Mouse (Mus musculus) spleen, embryonic (tissue): ENCODE measurements around the gene Parg.

Experiments used
- CTCF ChIA-PET: fragments of 350-600 bp; sonication (Branson Sonifier 250); formaldehyde crosslinking; loops from one replicate; lab custom pipeline; 2022; lab: Charles Lee

Gene Parg

DNA sequence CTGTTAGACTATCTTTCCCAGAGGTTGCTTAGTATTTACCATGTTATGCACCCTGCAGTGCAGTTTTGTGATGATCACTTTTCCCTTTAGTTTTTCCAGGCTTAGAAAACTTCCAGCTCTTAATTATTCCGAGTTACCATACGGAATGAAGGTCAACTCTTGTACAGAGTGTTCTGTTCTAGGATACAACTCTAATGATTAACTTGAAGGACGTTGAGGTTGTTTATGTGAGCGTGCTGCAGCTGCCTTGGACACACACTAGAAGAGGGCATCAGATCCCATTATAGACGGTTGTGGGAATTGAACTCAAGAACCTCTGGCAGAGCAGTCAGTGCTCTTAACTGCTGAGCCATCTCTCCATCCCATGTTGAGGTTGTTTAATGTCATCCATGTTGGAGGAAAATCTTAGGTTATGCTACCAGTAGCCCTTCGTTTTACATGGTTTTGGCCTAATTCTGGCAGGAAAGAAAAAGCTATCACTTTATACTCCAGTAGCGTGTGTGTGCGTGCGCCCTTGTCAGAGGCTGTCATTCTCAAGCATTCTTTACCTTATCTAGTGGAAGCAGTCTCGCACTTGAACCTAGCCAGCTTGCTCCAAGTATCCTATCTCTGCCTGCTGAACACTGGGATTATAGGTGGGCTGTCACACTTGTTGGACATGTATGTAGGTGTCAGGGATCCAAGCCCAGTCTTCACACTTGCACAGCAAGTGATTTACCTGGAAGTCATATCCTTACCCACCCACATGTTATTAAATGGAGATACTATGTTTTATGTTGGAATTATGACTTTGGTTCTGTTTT lies 22.2 kb upstream of the Parg start:
- CTCF ChIA-PET: no interaction called here

DNA sequence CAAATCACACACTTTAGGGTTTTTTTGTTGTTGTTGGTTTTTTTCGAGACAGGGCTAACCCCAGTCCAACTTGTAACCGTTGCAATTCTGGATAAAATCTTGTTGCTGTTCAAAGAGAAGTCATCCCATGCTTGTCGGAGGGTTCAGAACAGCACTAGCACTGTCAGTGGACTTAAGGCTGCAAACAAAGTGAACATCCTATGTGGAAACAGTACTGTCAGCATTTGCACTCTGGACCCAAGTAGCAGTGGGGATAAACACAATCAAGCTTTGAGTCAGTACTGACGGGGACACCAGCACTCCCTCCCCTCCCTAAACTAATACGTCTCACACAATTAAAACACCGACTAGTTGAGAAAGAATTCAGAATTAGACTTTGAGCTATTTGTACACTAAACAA lies 20.9 kb upstream of the Parg start:
- CTCF ChIA-PET: no interaction called here

DNA sequence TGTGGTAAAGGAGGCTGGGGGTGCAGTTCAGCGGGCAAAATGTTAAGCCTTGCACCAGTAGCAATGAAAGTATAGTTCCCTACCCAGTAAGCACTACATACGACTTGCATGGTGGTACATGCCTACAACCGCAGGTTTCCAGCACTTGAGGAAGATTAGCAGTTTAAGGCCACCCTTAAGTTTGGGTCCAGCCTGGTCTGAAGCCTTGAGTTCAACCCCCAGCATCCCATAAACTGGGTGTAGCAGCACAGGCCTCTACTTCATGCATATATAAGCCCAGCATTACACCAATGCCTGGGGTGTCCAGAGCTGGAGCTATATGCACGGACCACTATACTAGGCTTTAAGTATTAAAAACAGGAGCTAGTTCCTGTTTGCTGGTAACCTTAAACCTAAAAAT lies 17.9 kb upstream of the Parg start:
- CTCF ChIA-PET: no interaction called here

DNA sequence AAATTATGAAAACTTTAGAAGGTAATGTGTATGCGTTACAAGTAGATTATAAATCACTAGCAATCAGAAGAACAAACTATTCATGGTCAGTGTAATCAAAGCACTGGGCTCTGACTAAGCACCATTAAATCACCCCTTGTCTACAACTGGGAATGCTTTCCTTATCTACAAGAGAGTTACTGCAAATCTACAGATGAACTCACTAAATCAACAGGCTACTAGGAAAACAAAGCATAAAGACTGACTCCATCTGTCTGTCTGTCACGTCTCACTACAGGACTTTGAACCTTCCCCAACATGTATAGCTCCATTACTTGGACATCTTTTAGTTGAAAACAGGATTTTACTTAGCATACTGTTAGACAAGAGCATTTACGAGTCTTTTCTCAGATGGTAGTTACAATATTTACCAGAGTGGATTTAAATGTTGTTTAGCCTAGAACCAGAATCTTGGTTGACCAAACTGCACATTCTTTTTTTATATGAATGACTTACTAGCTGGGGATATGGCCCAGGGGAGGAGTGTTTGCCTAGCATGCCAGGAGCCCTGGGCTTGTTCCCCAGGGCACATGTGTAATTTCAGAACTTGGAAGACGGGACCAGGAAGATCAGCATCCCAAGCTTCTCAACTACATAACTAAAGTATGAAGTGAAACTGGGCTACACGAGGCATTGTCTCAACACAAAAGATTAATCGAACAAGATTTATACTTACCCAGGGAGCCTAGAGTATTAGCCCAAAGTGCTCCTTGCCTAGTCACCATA lies 10.9 kb upstream of the Parg start:
- CTCF ChIA-PET: no interaction called here

DNA sequence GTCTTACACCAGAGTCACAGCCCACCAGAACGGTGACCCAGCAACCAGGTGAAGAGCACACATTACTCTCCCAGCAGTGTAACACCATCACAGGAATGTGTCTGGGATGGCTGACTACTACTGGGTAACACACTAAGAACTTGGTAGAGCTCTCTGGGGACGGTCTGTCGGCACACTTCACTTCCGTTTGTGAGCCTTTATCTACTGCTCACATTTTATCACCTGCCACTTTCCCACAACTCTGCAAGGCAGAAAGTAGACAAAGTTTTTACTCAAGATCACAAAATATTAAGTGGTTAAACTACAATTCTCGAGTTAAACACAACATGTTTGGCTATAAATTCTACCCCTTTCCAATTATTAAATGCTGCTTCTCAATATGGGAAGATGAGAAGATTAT lies 9.8 kb upstream of the Parg start:
- CTCF ChIA-PET: no interaction called here

DNA sequence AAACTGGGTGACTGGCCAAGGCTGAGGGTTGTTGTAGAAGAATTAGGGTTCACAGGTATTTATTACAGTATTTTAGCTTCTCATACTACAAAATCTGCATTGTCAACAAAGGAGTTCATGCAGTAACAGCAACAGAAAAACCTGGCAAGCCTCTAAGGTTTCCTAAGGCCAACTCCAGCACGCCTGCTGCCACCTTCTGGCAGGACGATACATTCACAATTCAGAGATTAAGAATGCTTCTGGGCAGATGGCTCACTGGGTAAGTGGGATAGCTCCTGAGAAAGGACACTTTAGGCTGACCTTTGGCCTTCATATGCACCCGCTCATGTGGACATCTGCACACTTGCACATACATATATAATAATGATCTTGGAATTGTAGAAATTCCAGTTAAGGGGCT lies 9.3 kb upstream of the Parg start:
- CTCF ChIA-PET: no interaction called here

DNA sequence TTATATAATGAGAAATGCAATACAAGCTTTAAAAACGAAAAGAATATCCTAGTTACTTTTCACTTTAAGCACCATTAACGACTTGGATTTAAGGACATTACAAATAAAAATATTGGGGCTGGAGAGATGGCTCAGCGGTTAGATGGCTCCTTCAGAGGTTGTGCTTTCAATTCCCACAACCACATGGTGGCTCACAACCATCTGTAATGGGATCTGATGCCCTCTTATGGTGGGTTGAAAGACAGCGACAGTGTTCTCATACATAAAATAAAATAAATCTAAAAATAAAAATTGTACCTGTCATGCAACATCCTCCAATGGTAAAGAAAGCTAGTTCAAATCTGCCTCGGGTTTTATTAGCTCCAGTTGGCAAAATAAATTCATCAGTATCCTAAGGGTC lies 8.2 kb upstream of the Parg start:
- CTCF ChIA-PET: interaction anchor here (0.6 to 1.2 kb wide), 4 partner anchors 10 to 1152 kb away, joined by 3 to 4 read pairs (median 4); no protein-coding TSS in a partner anchor

DNA sequence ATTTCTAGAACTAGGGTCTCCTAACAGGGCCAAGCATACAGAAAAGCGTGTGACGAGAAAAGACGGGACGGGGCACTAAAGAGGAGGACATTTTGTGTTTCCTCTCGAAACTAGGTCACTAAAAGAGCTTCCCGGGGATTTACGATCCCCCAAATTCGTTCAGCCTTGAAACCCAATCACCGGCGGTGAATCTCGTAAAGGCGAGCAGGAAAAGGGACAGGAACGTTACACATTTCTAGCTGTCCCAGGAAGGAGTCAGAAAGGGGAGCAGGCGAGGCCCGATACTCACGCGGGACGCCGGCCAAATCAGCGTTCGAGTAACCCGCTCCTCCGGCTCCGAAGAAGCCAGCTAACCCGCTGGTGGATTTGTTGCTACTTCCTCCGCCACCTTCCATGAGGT lies 395 bp upstream of the Parg start:
- CTCF ChIA-PET: no interaction called here

DNA sequence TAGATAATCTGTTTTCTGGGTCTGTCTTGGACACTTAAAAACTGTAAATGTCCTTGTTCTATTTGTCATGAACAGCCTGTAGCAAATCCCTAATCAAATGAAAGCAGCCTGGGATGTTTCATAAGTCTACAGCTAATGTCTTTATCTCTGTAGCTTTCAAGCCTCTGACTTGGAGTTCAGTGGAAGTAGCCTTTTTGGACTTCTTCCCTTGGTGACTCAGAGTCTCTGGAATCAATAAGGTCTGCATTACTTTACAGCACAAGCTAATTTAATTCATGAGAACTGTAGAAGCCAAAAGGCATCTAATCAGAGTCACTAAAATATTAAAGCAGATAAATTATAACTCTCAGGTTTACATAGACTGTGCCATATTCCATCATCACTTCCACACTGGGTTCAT lies 24.9 kb downstream of the Parg start:
- CTCF ChIA-PET: interaction anchor here (0.6 kb wide), 1 partner anchor 61 kb away, joined by 10 read pairs; no protein-coding TSS in a partner anchor

DNA sequence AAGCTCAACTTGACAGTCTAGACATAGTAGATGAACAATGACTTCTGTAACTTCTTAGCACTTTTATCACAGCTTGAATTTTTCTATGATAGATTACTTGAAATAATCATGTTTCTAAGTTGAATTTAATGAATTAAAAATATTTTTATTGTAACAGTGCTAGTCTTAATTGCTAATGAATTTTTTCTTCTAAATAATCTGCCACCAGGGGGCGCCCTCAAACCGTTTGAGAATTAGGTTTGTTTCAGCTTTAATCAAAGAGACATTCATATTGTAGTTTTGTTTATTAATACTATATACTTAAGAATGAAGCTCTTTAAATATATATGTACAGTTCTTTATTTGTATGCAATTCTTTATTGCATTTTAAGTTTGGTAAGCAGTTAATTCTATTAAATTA lies 27.2 kb downstream of the Parg start:
- CTCF ChIA-PET: no interaction called here

DNA sequence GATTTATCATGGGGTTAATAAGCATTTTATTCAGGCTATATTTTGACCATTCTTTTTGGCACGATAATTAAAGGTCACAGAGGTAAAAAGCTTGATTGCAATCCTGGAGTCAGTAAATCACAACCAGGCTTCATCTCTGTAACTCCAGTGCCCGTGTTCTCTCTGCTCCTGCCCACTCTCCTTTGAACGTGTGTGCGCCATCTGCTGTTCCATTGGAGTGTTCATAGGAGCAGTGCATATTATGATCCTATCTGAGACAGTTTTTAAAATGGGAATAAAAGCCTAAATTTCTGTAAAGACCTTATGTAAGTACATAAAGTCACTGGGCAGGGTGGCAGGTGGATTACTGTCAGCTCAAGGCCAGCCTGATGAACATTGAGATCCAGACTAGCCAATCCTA lies 40.7 kb downstream of the Parg start:
- CTCF ChIA-PET: no interaction called here

DNA sequence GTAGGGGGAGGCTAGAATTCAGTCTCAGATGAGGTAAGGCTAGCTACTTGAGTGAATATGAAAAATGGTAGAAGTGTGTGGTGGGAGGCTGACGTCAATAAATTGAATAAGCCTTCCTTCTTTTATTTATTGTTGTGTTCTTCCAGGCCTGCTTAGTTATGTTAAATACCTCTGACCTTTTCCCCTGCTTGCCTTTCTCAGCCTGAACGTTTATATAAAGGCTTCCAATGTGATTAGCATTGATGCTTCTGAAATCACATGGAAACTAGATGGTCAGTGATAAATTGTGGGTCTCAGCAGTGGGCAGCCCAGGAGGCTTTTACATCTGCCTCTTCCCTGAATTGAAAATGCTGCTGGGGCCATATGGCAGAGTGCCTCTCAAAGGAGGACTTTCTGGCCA lies 44.3 kb downstream of the Parg start:
- CTCF ChIA-PET: no interaction called here

DNA sequence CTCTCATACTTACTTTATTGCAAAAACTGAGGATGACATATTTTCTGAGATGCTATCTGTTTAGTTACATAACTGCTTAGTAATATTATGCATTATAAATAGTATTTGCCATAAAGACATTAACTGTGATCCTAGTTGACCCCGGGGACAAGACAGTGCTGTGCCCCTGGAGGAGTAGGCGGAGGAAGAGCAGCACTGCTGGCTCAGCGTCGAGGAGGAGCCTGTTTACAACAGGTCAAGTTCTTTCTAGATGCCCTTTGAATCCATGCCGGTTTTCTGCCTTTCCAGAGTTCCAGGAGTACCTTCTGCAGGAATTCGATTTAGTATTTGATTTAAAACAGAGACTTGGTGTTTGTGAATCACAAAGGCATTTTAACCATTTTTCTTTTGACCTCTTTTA lies 47.9 kb downstream of the Parg start:
- CTCF ChIA-PET: no interaction called here

DNA sequence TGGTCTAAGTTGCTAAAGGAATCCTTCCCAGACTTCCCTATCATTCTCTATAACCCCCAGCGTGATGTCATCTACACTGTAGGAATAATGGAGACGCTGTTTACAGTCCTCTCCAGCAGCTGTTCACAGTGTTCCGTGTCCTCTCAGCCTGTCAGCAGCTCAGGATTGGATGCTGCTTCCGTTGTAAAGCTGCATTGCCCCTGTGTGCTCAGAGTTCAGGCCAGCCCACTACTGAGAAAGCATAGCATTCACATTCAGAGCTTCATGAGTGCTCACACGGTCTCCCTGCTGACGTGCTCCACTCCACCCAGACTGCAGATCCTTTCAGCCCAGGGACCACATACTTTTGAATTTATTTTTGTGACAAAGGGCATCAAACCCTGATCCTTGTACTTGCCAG lies 59.1 kb downstream of the Parg start:
- CTCF ChIA-PET: no interaction called here

DNA sequence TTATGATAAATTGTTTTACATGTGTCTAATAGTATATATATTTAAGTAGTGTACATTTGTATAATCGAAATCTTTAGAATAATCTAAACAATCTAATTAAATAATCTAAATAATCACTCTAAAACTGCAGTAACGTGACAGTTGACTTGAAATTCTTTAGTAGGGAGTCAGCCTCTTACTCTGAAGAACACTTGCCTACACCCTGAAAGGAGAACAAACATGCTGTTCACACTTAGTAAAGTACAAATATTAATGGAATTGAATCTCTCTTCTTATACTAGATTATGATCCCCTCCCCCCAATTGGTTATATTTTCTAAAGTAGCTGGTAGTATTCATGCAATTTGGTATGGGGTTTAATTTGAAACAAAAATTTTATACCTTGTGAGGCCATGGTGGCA lies 60.0 kb downstream of the Parg start:
- CTCF ChIA-PET: no interaction called here

DNA sequence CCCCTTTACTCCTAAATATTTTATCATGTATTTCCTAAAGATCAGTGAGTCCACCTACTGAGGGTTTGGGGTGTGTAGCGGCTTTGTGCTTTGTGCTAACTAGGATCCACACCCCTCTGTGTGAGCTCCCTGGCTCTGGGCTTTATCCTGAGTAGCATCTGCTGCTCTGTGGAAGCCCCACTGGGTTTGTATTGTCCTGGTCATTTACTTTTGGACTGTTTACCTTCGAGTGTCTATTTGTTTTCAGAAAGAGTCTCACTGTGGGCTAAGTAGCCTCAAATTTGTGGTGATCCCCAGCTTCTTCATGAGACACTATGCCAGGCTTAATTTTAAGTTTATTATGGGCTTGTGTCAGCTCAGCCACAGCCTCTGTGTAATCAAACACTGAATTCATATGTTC lies 67.2 kb downstream of the Parg start:
- CTCF ChIA-PET: no interaction called here

DNA sequence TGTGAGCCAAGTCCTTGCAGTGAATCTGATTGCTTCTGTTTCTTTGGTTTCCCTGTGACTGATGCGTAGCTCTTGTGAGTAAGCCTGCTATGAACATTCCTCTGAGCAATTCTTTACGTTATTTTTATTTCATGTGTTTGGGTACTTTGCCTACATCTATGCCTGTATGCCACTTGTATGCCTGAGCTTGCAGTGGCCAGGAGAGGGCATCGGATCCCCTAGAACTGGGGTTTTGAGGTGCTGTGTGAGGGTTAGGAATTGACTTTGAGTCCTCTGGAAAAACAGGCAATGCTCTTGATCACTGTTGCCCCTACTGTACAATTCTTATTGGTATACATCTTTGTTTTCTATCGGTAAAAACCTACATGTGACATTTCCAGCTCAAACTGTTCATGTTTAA lies 67.8 kb downstream of the Parg start:
- CTCF ChIA-PET: no interaction called here

DNA sequence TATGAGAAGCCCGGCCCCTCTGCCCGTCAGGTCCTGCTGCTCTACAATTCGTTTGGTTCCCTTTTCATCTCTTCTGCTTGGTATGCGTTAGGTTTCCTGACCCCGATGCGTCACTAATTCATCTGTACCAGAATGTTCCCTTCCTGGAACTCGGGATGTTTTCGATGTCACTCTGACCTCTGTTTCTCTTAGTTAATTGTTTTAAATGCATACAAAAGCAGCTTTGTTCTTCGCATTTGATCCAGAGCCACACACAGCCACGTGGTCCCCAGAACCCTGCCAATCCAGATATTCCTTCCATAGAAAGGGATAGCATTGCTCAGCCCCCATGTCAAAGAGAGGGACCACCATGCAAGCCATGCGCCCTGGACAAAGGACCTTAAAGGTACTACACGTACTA lies 99.9 kb downstream of the Parg start:
- CTCF ChIA-PET: interaction anchor here (0.7 kb wide), 1 partner anchor 129 kb away, joined by 3 read pairs; no protein-coding TSS in a partner anchor

DNA sequence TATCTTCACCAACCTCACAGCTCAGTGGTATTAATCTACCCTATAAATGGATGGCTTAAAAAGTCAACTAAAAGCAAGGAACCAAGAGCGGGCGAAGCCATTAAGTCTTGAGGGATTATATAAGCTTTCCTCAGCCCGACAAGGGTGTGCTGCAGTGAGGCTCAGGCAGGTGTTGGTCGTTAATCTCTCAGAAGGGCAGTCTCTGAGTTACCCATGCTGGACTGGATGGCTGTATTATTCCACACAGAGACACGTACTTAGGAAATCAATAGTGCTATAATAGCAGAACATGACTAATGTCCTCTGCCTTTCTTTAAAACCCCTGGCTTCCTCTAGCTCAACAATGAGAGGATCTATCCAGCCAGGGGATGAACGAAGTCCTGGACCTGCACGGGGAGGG lies 100.7 kb downstream of the Parg start:
- CTCF ChIA-PET: no interaction called here

DNA sequence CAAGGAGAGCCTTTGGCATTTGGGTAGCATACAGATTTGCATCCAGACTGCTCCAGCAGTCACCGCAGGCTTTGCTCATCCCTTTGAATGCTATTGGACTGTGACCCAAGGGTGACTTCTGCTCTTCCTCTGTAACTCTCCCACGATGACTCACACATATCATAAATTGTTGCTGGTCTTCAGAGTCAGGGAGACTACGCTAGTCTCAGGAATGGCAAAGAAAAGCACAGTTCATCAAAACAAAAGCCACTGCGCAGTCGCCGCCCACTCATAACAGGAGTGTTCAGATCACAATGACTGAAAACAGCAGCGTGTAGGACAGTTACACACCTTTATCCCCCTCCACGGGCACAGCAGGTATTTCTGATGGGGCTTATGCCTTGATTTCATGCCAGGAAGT lies 103.2 kb downstream of the Parg start:
- CTCF ChIA-PET: no interaction called here

DNA sequence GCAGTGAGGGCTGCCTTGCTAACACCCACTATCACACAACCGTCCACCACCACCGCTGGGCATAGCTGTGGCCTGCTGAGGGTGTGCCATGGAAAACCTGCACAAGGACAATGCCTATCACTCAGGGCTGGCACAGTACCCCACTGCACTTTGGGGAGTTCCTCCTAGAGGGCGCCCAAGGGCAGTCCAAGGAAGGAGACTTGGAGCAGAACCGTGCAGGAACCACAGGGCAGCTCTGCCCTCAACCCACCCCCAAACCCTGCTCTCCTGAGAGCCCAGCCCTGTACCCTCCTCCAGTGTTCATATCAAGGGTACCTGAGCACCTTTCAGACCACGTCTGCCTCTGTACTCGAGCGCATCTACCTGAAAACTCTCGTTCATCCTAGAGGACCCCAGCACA lies 108.1 kb downstream of the Parg start:
- CTCF ChIA-PET: no interaction called here

DNA sequence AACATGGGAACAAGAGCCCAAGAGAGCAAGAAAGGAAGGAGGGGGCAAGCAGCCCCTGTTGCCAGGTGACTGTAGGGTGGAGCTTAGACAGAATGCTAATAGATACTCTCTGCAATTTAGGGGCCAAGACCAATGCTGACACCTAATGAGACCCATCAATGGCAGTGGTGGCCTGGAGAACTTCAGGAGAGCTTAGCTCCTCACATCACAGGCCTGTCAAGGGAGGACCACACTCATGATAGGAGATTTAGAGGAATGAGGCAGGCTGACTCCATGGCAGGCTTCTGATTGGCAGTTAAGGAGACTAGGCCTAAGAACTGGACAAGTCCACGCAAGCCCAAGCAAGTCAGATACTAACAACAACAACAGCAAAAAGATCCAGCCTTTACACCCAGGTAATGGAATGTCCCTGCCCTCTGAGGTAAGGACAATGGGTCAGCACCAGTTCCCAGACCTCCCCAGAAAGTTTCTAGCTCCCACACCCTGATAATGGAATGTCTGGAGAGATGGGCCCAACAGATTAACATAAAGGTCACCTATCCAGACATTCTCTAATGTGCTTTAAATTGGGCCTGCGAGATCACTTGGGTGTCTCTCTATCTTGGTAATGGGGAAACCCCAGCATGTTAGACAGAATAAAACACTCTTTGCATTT lies 109.8 kb downstream of the Parg start:
- CTCF ChIA-PET: no interaction called here

DNA sequence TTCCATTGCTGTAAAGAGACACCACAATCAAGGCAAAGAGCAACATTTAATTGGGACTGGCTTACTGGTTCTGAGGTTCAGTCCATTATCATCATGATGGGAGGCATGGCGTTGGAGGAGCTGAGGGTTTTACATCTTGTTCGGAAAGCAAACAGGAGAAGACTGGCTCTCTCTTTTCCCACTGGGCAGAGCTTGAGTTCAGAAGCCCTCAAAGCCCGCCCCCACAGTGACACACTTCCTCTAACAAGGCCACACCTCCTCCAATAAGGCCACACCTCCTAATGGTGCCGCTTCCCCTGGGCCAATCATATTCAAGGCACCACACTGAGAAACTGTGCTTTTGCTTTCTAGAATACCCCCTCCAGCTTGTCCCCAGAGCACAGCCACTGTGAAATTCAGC lies 116.1 kb downstream of the Parg start:
- CTCF ChIA-PET: interaction anchor here (0.5 kb wide), 1 partner anchor 47 kb away, joined by 3 read pairs; no protein-coding TSS in a partner anchor
